Mouse (Mus musculus): ENCODE measurements around the gene St6galnac1. TPM values are rescaled to one million over a fixed set of nuclear protein-coding genes. Genes with fewer than 3 reads are reported as not detected.
A peak's percentile ranks its signal among the peaks of the same experiment; 100 is the strongest.
"Not testable (repeated sequence)": the region's sequence is repeated elsewhere in the genome, so short reads cannot be mapped to it uniquely, and the experiment has no call there.

St6galnac1 gene
- polyA plus RNA-seq, 1 experiment from 2014 or later, result not detected

GRCm38 (mm10) chr11:116782737-116783145 is 7.4 kb upstream of the St6galnac1 start:
- peak; percentile 95 for ATAC-seq (ENCODE audit: low read depth)
- Histone ChIP-seq H3K4me3 (ENCODE audit: low read length) (peak overlapping the region; percentile 11; the same call in 1 of the 2 replicates), H3K27me3 (ENCODE audit: control insufficient read depth, insufficient read depth, low read depth, low read length) (no peaks in the 10 kb centered on the region), H3K9ac (ENCODE audit: low read length) (no peak overlapping the region), H3K4me2 (ENCODE audit: low read depth, low read length) (peak overlapping the region; percentile 39), H3K27ac (ENCODE audit: low read length) (peak overlapping the region; percentile 55), H3K4me1 (replicated peaks; ENCODE audit: control insufficient read depth, insufficient read depth, low read length) (no peaks in the 10 kb centered on the region), H3K36me3 (ENCODE audit: control insufficient read depth, insufficient read depth, low read length) (no peaks in the 10 kb centered on the region), H3K9me3 (ENCODE audit: control insufficient read depth, low read length) (no peaks in the 10 kb centered on the region)
- WGBS, result 20% methylated on average over 9 of the region's 9 CpGs

- Histone ChIP-seq H3K27ac (ENCODE audit: low read length) (no peak overlapping the region), H3K4me3 (ENCODE audit: low read length) (no peak overlapping the region), H3K4me2 (ENCODE audit: low read depth, low read length) (no peak overlapping the region), H3K9ac (ENCODE audit: low read length) (no peak overlapping the region), H3K4me1 (replicated peaks; ENCODE audit: control insufficient read depth, insufficient read depth, low read length) (no peaks in the 10 kb centered on the region), H3K36me3 (ENCODE audit: control insufficient read depth, insufficient read depth, low read length) (no peaks in the 10 kb centered on the region), H3K27me3 (ENCODE audit: control insufficient read depth, insufficient read depth, low read depth, low read length) (no peaks in the 10 kb centered on the region), H3K9me3 (ENCODE audit: control insufficient read depth, low read length) (no peaks in the 10 kb centered on the region)
- no peak for ATAC-seq (ENCODE audit: low read depth)
- 32% methylated on average over 2 of the region's 2 CpGs for WGBS
Observed at GRCm38 (mm10) chr11:116773205-116773604, 2.1 kb downstream of the St6galnac1 start.

GRCm38 (mm10) chr11:116769873-116770272 is 5.4 kb downstream of the St6galnac1 start:
- 81% methylated on average over 5 of the region's 5 CpGs for WGBS

GRCm38 (mm10) chr11:116764946-116765345 is 10.4 kb downstream of the St6galnac1 start:
- Histone ChIP-seq H3K4me1 (replicated peaks; ENCODE audit: control insufficient read depth, insufficient read depth, low read length) (no peaks in the 10 kb centered on the region), H3K27ac (ENCODE audit: low read length) (no peak overlapping the region), H3K4me3 (ENCODE audit: low read length) (no peak overlapping the region), H3K4me2 (ENCODE audit: low read depth, low read length) (no peak overlapping the region), H3K36me3 (ENCODE audit: control insufficient read depth, insufficient read depth, low read length) (no peaks in the 10 kb centered on the region), H3K27me3 (ENCODE audit: control insufficient read depth, insufficient read depth, low read depth, low read length) (no peaks in the 10 kb centered on the region), H3K9ac (ENCODE audit: low read length) (no peak overlapping the region), H3K9me3 (ENCODE audit: control insufficient read depth, low read length) (no peaks in the 10 kb centered on the region)
- no peak for ATAC-seq (ENCODE audit: low read depth)
- 79% methylated on average over 2 of the region's 2 CpGs for WGBS

More at GRCm38 (mm10) chr11:116769873-116770272, 5.4 kb downstream of the St6galnac1 start:
- H3K36me3 ChIP-seq (ENCODE audit: control insufficient read depth, insufficient read depth, low read length), result no peaks in the 10 kb centered on the region
- ATAC-seq (ENCODE audit: low read depth), result no peak
- no peak overlapping the region for H3K4me3 ChIP-seq (ENCODE audit: low read length)
- no peak overlapping the region for H3K9ac ChIP-seq (ENCODE audit: low read length)
- H3K27ac ChIP-seq (ENCODE audit: low read length), result no peak overlapping the region
- H3K4me2 ChIP-seq (ENCODE audit: low read depth, low read length), result no peak overlapping the region
- no peaks in the 10 kb centered on the region for H3K9me3 ChIP-seq (ENCODE audit: control insufficient read depth, low read length)
- H3K27me3 ChIP-seq (ENCODE audit: control insufficient read depth, insufficient read depth, low read depth, low read length), result no peaks in the 10 kb centered on the region
- no peaks in the 10 kb centered on the region for H3K4me1 ChIP-seq (replicated peaks; ENCODE audit: control insufficient read depth, insufficient read depth, low read length)

- Histone ChIP-seq H3K27me3 (ENCODE audit: control insufficient read depth, insufficient read depth, low read depth, low read length) (no peaks in the 10 kb centered on the region), H3K9ac (ENCODE audit: low read length) (no peak overlapping the region), H3K27ac (ENCODE audit: low read length) (no peak overlapping the region), H3K4me3 (ENCODE audit: low read length) (no peak overlapping the region), H3K9me3 (ENCODE audit: control insufficient read depth, low read length) (no peaks in the 10 kb centered on the region), H3K36me3 (ENCODE audit: control insufficient read depth, insufficient read depth, low read length) (no peaks in the 10 kb centered on the region), H3K4me1 (replicated peaks; ENCODE audit: control insufficient read depth, insufficient read depth, low read length) (no peaks in the 10 kb centered on the region), H3K4me2 (ENCODE audit: low read depth, low read length) (no peak overlapping the region)
- ATAC-seq (ENCODE audit: low read depth), result no peak
- WGBS, result 88% methylated on average over 7 of the region's 7 CpGs
Observed at GRCm38 (mm10) chr11:116764346-116764745, 11.0 kb downstream of the St6galnac1 start.

GRCm38 (mm10) chr11:116755191-116755590 is 20.1 kb downstream of the St6galnac1 start:
- 0 out of 2 replicates have a peak, but pooled peaks cover 2% of the 10 kb centered on the region for H3K9me3 ChIP-seq (ENCODE audit: control insufficient read depth, low read length)
- no peaks in the 10 kb centered on the region for H3K4me1 ChIP-seq (replicated peaks; ENCODE audit: control insufficient read depth, insufficient read depth, low read length)
- ATAC-seq (ENCODE audit: low read depth), result no peak
- H3K36me3 ChIP-seq (ENCODE audit: control insufficient read depth, insufficient read depth, low read length), result no peaks in the 10 kb centered on the region
- WGBS, result 52% methylated on average over 4 of the region's 4 CpGs
- no peak overlapping the region for H3K4me3 ChIP-seq (ENCODE audit: low read length)
- H3K27me3 ChIP-seq (ENCODE audit: control insufficient read depth, insufficient read depth, low read depth, low read length), result no peaks in the 10 kb centered on the region
- no peak overlapping the region for H3K9ac ChIP-seq (ENCODE audit: low read length)
- H3K4me2 ChIP-seq (ENCODE audit: low read depth, low read length), result no peak overlapping the region
- H3K27ac ChIP-seq (ENCODE audit: low read length), result no peak overlapping the region

GRCm38 (mm10) chr11:116753674-116754470 is 21.4 kb downstream of the St6galnac1 start:
- Histone ChIP-seq H3K27me3 (ENCODE audit: control insufficient read depth, insufficient read depth, low read depth, low read length) (no peaks in the 10 kb centered on the region), H3K27ac (ENCODE audit: low read length) (no peak overlapping the region), H3K9ac (ENCODE audit: low read length) (no peak overlapping the region), H3K36me3 (ENCODE audit: control insufficient read depth, insufficient read depth, low read length) (no peaks in the 10 kb centered on the region), H3K4me1 (replicated peaks; ENCODE audit: control insufficient read depth, insufficient read depth, low read length) (no peaks in the 10 kb centered on the region), H3K4me2 (ENCODE audit: low read depth, low read length) (no peak overlapping the region), H3K4me3 (ENCODE audit: low read length) (no peak overlapping the region), H3K9me3 (ENCODE audit: control insufficient read depth, low read length) (no peaks in the 10 kb centered on the region)
- no peak for ATAC-seq (ENCODE audit: low read depth)
- WGBS, result 77% methylated on average over 5 of the region's 5 CpGs

GRCm38 (mm10) chr11:116749733-116750132 is 25.6 kb downstream of the St6galnac1 start:
- WGBS, result 67% methylated on average over 8 of the region's 8 CpGs

GRCm38 (mm10) chr11:116748692-116749091 is 26.6 kb downstream of the St6galnac1 start:
- not testable (repeated sequence) for H3K4me1 ChIP-seq (replicated peaks; ENCODE audit: control insufficient read depth, insufficient read depth, low read length); H3K36me3 ChIP-seq (ENCODE audit: control insufficient read depth, insufficient read depth, low read length); H3K27ac ChIP-seq (ENCODE audit: low read length); H3K4me2 ChIP-seq (ENCODE audit: low read depth, low read length); ATAC-seq (ENCODE audit: low read depth); H3K4me3 ChIP-seq (ENCODE audit: low read length); H3K27me3 ChIP-seq (ENCODE audit: control insufficient read depth, insufficient read depth, low read depth, low read length); H3K9me3 ChIP-seq (ENCODE audit: control insufficient read depth, low read length); H3K9ac ChIP-seq (ENCODE audit: low read length)
- WGBS, result 64% methylated on average over 2 of the region's 2 CpGs

More at GRCm38 (mm10) chr11:116749733-116750132, 25.6 kb downstream of the St6galnac1 start:
- no peak for ATAC-seq (ENCODE audit: low read depth)
- no peaks in the 10 kb centered on the region for H3K9me3 ChIP-seq (ENCODE audit: control insufficient read depth, low read length)
- H3K4me1 ChIP-seq (replicated peaks; ENCODE audit: control insufficient read depth, insufficient read depth, low read length), result no peaks in the 10 kb centered on the region
- H3K4me2 ChIP-seq (ENCODE audit: low read depth, low read length), result no peak overlapping the region
- no peak overlapping the region for H3K27ac ChIP-seq (ENCODE audit: low read length)
- H3K9ac ChIP-seq (ENCODE audit: low read length), result no peak overlapping the region
- no peaks in the 10 kb centered on the region for H3K27me3 ChIP-seq (ENCODE audit: control insufficient read depth, insufficient read depth, low read depth, low read length)
- H3K4me3 ChIP-seq (ENCODE audit: low read length), result no peak overlapping the region
- no peaks in the 10 kb centered on the region for H3K36me3 ChIP-seq (ENCODE audit: control insufficient read depth, insufficient read depth, low read length)
